Mouse (Mus musculus): Measurements from ENCODE around the gene C730034F03Rik. TPM values are rescaled to one million over a fixed set of nuclear protein-coding genes. Genes with fewer than 3 reads are reported as not detected.

The C730034F03Rik gene
- total and polyA plus RNA-seq, 2 experiments from 2014 or later, result 2.0 TPM; not detected in 1

DNA sequence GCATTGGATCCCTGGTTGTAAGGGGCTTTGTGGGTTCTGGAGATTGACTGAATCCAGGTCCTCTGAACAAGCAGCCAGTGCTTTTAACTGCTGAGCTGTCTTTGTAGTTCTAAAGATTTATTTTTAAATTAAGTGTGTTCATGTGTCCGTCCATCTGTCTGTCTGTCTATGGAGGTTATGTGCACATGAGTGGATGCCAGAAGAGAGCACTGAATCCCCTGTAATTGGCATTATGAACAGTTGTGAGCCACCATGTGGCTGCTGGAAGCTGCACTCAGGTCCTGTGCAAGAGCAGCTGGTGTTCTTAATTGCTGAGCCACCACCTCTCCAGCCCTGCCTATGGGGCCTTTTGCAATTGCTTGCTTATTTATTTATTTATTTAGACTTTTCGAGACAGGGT, 31.2 kb upstream of the C730034F03Rik start:
- Histone ChIP-seq H3K36me3 (replicated peaks; ENCODE audit: control insufficient read depth, insufficient read depth, low read length) (no peaks in the 10 kb centered on the region), H3K27ac (ENCODE audit: low read depth) (no peak overlapping the region), H3K9ac (replicated peaks; ENCODE audit: low read depth, low read length) (no peak overlapping the region), H3K4me2 (ENCODE audit: low read depth, low read length) (no peak overlapping the region), H3K4me3 (ENCODE audit: low read depth, low read length) (no peak overlapping the region), H3K27me3 (ENCODE audit: control insufficient read depth, insufficient read depth, low read length) (no peaks in the 10 kb centered on the region), H3K4me1 (ENCODE audit: control insufficient read depth, insufficient read depth) (no peaks in the 10 kb centered on the region), H3K9me3 (replicated peaks; ENCODE audit: control insufficient read depth, low read length) (no peaks in the 10 kb centered on the region)
- no peak for TF ChIP-seq CTCF (IDR thresholded peaks at IDR 0.05; ENCODE audit: low read depth)
- no peak for TF ChIP-seq EP300 (IDR thresholded peaks at IDR 0.05; ENCODE audit: low read depth)
- ATAC-seq (ENCODE audit: insufficient read depth, low read depth) (no peak), DNase-seq (ENCODE audit: low spot score) (no peak)
- WGBS, result 76% methylated on average over 2 of the region's 2 CpGs

DNA sequence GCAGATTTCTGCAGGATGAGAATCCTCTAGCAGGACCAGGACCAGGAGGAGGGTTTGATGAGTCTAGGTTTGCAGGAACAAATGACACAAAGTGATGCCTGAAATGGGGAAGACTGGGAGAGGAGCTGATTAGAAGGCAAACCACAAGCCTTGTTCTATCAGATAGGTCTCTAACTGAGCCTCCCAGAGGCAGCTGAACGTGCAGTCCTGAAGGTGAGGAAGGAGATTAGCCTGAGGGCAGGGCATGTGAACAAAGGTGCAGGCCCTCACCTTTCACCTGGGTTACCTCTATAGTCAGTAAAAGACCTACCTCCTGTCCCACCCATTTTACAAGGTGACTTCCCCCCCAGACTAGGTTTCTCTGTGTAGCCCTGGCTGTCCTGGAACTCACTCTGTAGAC, 29.7 kb upstream of the C730034F03Rik start:
- DNase-seq (ENCODE audit: low spot score) (no peak), ATAC-seq (ENCODE audit: insufficient read depth, low read depth) (no peak)
- 80% methylated on average over 1 of the region's 1 CpGs for WGBS
- Histone ChIP-seq H3K9me3 (replicated peaks; ENCODE audit: control insufficient read depth, low read length) (0 out of 2 replicates have a peak, but pooled peaks cover 3% of the 10 kb centered on the region), H3K27me3 (ENCODE audit: control insufficient read depth, insufficient read depth, low read length) (no peaks in the 10 kb centered on the region), H3K27ac (ENCODE audit: low read depth) (no peak overlapping the region), H3K9ac (replicated peaks; ENCODE audit: low read depth, low read length) (no peak overlapping the region), H3K36me3 (replicated peaks; ENCODE audit: control insufficient read depth, insufficient read depth, low read length) (no peaks in the 10 kb centered on the region), H3K4me3 (ENCODE audit: low read depth, low read length) (no peak overlapping the region), H3K4me2 (ENCODE audit: low read depth, low read length) (no peak overlapping the region), H3K4me1 (ENCODE audit: control insufficient read depth, insufficient read depth) (no peaks in the 10 kb centered on the region)
- TF ChIP-seq EP300 (IDR thresholded peaks at IDR 0.05; ENCODE audit: low read depth) (no peak), CTCF (IDR thresholded peaks at IDR 0.05; ENCODE audit: low read depth) (no peak)

DNA sequence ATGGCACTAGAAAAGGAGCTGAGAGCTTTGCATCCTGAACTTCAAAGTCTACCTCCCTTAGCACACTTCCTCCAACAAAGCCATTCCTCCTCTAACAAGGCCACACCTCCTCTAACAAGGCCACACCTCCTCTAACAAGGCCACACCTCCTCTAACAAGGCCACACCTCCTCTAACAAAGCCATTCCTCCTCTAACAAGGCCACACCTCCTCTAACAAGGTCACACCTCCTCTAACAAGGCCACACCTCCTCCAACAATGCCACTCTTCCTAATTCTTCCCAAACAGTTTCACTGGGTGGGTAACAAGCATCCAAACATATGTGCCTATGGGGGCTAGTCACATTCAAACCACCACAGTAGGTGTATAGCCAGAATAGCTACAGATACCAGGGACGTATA, 26.9 kb upstream of the C730034F03Rik start:
- H3K4me1 ChIP-seq (ENCODE audit: control insufficient read depth, insufficient read depth), result no peaks in the 10 kb centered on the region
- ATAC-seq (ENCODE audit: insufficient read depth, low read depth) (no peak), DNase-seq (ENCODE audit: low spot score) (no peak)
- H3K36me3 ChIP-seq (replicated peaks; ENCODE audit: control insufficient read depth, insufficient read depth, low read length), result no peaks in the 10 kb centered on the region
- WGBS, result 78% methylated on average over 1 of the region's 1 CpGs
- H3K4me2 ChIP-seq (ENCODE audit: low read depth, low read length), result no peak overlapping the region
- peaks cover 13% of the 10 kb centered on the region; the same call in 1 of the 2 replicates for H3K9me3 ChIP-seq (replicated peaks; ENCODE audit: control insufficient read depth, low read length)
- no peaks in the 10 kb centered on the region for H3K27me3 ChIP-seq (ENCODE audit: control insufficient read depth, insufficient read depth, low read length)
- no peak for TF ChIP-seq EP300 (IDR thresholded peaks at IDR 0.05; ENCODE audit: low read depth)
- no peak for TF ChIP-seq CTCF (IDR thresholded peaks at IDR 0.05; ENCODE audit: low read depth)
- H3K4me3 ChIP-seq (ENCODE audit: low read depth, low read length), result no peak overlapping the region
- H3K27ac ChIP-seq (ENCODE audit: low read depth), result no peak overlapping the region
- no peak overlapping the region for H3K9ac ChIP-seq (replicated peaks; ENCODE audit: low read depth, low read length)

DNA sequence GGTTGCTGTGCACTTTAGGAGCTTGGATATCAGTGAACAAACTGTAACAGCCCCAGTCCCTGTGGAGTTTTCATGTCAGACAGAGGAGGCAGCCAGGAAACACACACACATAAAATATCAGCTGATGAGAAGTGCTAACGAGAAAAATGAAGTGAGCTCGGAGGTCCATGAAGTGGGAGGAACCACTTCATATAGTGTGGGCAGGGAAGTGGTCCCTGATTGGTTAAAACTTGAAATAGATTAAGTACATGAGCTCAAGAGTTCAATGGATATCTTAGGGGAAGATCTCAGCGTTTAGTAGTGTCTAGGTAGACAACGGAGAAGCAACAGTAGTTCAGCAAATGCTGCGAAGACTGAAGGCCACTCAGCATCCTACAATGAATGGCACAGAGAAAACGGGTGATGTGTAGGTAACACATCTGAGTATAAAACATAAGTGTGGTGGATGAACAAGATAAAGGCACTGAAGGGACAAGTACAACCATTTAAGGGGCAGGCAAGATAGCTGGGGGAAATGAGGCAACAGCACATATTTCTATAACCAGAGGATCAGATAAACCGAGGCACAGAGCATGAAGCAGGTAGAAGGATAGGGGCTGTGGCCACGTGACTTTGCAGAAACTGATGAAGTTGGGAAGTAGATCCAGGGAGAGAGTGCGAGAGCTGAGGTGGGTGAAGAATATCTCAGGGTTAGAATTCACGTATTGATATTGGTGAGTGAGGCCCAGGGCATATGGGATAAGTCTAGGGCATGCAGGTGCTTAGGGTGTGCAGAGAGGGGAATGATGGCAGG, 24.4 kb upstream of the C730034F03Rik start:
- WGBS, result 75% methylated on average over 10 of the region's 10 CpGs
- no peaks in the 10 kb centered on the region for H3K27me3 ChIP-seq (ENCODE audit: control insufficient read depth, insufficient read depth, low read length)
- H3K9ac ChIP-seq (replicated peaks; ENCODE audit: low read depth, low read length), result no peak overlapping the region
- H3K9me3 ChIP-seq (replicated peaks; ENCODE audit: control insufficient read depth, low read length), result peaks cover 23% of the 10 kb centered on the region
- no peak overlapping the region for H3K4me3 ChIP-seq (ENCODE audit: low read depth, low read length)
- TF ChIP-seq EP300 (IDR thresholded peaks at IDR 0.05; ENCODE audit: low read depth) (no peak), CTCF (IDR thresholded peaks at IDR 0.05; ENCODE audit: low read depth) (no peak)
- no peak for DNase-seq (ENCODE audit: low spot score)
- H3K4me2 ChIP-seq (ENCODE audit: low read depth, low read length), result no peak overlapping the region
- no peaks in the 10 kb centered on the region for H3K4me1 ChIP-seq (ENCODE audit: control insufficient read depth, insufficient read depth)
- ATAC-seq (ENCODE audit: insufficient read depth, low read depth), result no peak
- no peak overlapping the region for H3K27ac ChIP-seq (ENCODE audit: low read depth)
- H3K36me3 ChIP-seq (replicated peaks; ENCODE audit: control insufficient read depth, insufficient read depth, low read length), result no peaks in the 10 kb centered on the region

DNA sequence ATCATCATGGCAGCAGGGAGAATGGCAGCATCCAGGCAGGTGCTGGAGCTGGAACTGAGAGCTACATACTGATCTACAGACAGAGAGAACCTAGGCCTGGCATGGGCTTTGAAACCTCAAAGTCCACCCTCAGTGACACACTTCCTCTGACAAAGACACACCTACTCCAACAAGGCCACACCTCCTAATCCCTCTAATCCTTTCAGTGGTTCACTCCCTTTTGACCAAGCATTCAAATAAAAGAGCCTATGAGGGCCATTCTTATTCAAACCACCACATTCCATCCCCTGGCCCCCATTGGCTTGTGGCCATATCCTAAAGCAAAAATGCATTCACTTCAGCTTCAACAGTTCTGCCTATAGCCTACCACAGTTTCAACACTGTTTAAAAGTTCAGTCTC, 22.7 kb upstream of the C730034F03Rik start:
- Histone ChIP-seq H3K4me2 (ENCODE audit: low read depth, low read length) (no peak overlapping the region), H3K36me3 (replicated peaks; ENCODE audit: control insufficient read depth, insufficient read depth, low read length) (no peaks in the 10 kb centered on the region), H3K27me3 (ENCODE audit: control insufficient read depth, insufficient read depth, low read length) (no peaks in the 10 kb centered on the region), H3K9ac (replicated peaks; ENCODE audit: low read depth, low read length) (no peak overlapping the region), H3K4me1 (ENCODE audit: control insufficient read depth, insufficient read depth) (no peaks in the 10 kb centered on the region), H3K4me3 (ENCODE audit: low read depth, low read length) (no peak overlapping the region), H3K27ac (ENCODE audit: low read depth) (no peak overlapping the region), H3K9me3 (replicated peaks; ENCODE audit: control insufficient read depth, low read length) (peaks cover 23% of the 10 kb centered on the region)
- no peak for DNase-seq (ENCODE audit: low spot score)
- ATAC-seq (ENCODE audit: insufficient read depth, low read depth), result no peak
- no peak for TF ChIP-seq CTCF (IDR thresholded peaks at IDR 0.05; ENCODE audit: low read depth)
- TF ChIP-seq EP300 (IDR thresholded peaks at IDR 0.05; ENCODE audit: low read depth), result no peak

DNA sequence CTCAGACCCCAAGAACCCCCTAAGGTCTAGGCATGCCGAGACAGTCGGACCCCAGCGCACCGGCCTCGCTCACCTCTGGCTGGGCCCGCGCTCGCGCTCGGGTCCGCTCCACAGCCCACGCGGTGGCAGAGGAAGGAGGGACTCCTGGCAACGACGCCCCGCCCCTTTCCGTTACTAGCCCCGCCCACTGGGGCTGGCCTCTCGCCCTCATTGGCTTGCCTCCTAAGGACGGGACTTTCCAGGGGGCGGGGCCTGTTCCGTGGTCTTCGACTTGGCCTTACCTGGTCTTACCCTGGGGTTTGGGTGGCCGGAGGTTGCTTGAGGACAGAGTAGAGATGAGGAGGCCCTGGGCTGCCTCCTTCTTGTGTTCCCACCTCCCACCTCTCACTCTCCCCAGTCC, 19.3 kb upstream of the C730034F03Rik start, which contains the start of gene Syce3:
TSS of gene Syce3 (minus strand) at position 386 of the 400 bp plus-strand sequence.
- H3K27me3 ChIP-seq (ENCODE audit: control insufficient read depth, insufficient read depth, low read length), result no peaks in the 10 kb centered on the region
- no peaks in the 10 kb centered on the region for H3K36me3 ChIP-seq (replicated peaks; ENCODE audit: control insufficient read depth, insufficient read depth, low read length)
- no peak within 1 kb of the TSS for H3K27ac ChIP-seq (ENCODE audit: low read depth)
- H3K4me3 ChIP-seq (ENCODE audit: low read depth, low read length), result no peak within 1 kb of the TSS
- 85% methylated on average over 24 of the region's 24 CpGs for WGBS
- DNase-seq (ENCODE audit: low spot score), result no peak
- no peak within 1 kb of the TSS for H3K4me2 ChIP-seq (ENCODE audit: low read depth, low read length)
- ATAC-seq (ENCODE audit: insufficient read depth, low read depth), result no peak
- TF ChIP-seq CTCF (IDR thresholded peaks at IDR 0.05; ENCODE audit: low read depth), result no peak
- no peak for TF ChIP-seq EP300 (IDR thresholded peaks at IDR 0.05; ENCODE audit: low read depth)
- H3K9ac ChIP-seq (replicated peaks; ENCODE audit: low read depth, low read length), result no peak within 1 kb of the TSS
- no peaks in the 10 kb centered on the region for H3K4me1 ChIP-seq (ENCODE audit: control insufficient read depth, insufficient read depth)
- peaks cover 20% of the 10 kb centered on the region for H3K9me3 ChIP-seq (replicated peaks; ENCODE audit: control insufficient read depth, low read length)
